Mouse (Mus musculus): ENCODE data around the gene Fbxo6.

GRCm38 (mm10) chr4:148128672-148129071, 23.3 kb downstream of the Fbxo6 start:
- TF ChIP-seq POLR2A (IDR thresholded peaks at IDR 0.05; ENCODE audit: insufficient read length, low read depth) (no peak), MYOD1 (IDR thresholded peaks at IDR 0.05; ENCODE audit: control insufficient read depth in 1 of 3, insufficient read length in 2 of 3, low read depth in 2 of 3) (no peak), POLR2AphosphoS2 (IDR thresholded peaks at IDR 0.05; ENCODE audit: insufficient read length, low read depth) (no peak), USF1 (IDR thresholded peaks at IDR 0.05; ENCODE audit: low read depth) (no peak), REST (IDR thresholded peaks at IDR 0.05; ENCODE audit: insufficient read depth, insufficient read length) (no peak), SRF (IDR thresholded peaks at IDR 0.05; ENCODE audit: control insufficient read depth, insufficient read length, low read depth) (no peak)

Data from myocyte (in vitro differentiated cells).